22 mouse cellular contexts compared by ENCODE assay signal in genomic region chr11:72405532-72405931, GRCm38 (mm10). TPM values are rescaled to one million over a fixed set of nuclear protein-coding genes. Genes with fewer than 3 reads are reported as not detected.
DNase-seq lines count a peak whose midpoint lies in the region; ATAC-seq and TF ChIP-seq lines count a peak whose summit lies in the region.
"Had no signal": no experiment of that assay in that cellular context is flagged by ENCODE, and none has a peak within 500 bp of the region (broad histone marks: within the 10 kb centered on the region; RNA-seq: fewer than 3 reads in every experiment).

No protein-coding gene starts in this region.

- H3K4me3 ChIP-seq in heart, embryonic 12.5 days, result peak overlapping the region; percentile 87
- no peak overlapping the region for H3K4me3 ChIP-seq in heart, adult 2 months
- H3K4me3 ChIP-seq in intestine, embryonic 14.5 days (ENCODE audit: low read depth, low read length), result no peak overlapping the region
- no peak overlapping the region for H3K4me3 ChIP-seq in intestine, embryonic 16.5 days (ENCODE audit: low read length)
- no peak overlapping the region for H3K4me3 ChIP-seq in lung, embryonic 15.5 days
- H3K4me3 ChIP-seq in stomach, embryonic 15.5 days (replicated peaks), result no peak overlapping the region
- H3K4me3 ChIP-seq: hindbrain, embryonic 12.5 days; limb, embryonic 12.5 days; liver, embryonic 13.5 days; neural tube, embryonic 15.5 days had no signal

- peaks cover 94% of the 10 kb centered on the region for H3K4me1 ChIP-seq in heart, embryonic 12.5 days (replicated peaks)
- peaks cover 18% of the 10 kb centered on the region for H3K4me1 ChIP-seq in heart, adult 2 months (ENCODE audit: control insufficient read depth, insufficient read depth, low read length)
- H3K4me1 ChIP-seq in intestine, embryonic 14.5 days (replicated peaks; ENCODE audit: control insufficient read depth, insufficient read depth, low read length), result peaks cover 18% of the 10 kb centered on the region
- H3K4me1 ChIP-seq in intestine, embryonic 16.5 days (ENCODE audit: control insufficient read depth, insufficient read depth, low read length), result peaks cover 48% of the 10 kb centered on the region
- H3K4me1 ChIP-seq in lung, embryonic 15.5 days, result peaks cover 89% of the 10 kb centered on the region
- H3K4me1 ChIP-seq in stomach, embryonic 15.5 days, result peaks cover 37% of the 10 kb centered on the region

- H3K79me2 ChIP-seq in heart, adult 2 months (replicated peaks; ENCODE audit: control insufficient read depth, insufficient read depth, low read length), result no peaks in the 10 kb centered on the region; the same call in 1 of the 2 replicates

- intact Hi-C loops in heart, adult 2 months (cut with DNase I), result no loop called here

- no peak for ATAC-seq in heart, embryonic 12.5 days (ENCODE audit: insufficient number of reproducible peaks, low FRiP score)
- no peak for ATAC-seq in intestine, embryonic 14.5 days (replicated peaks; ENCODE audit: low FRiP score, low TSS enrichment, low read depth)
- no peak for ATAC-seq in intestine, embryonic 16.5 days
- ATAC-seq in lung, embryonic 15.5 days (ENCODE audit: borderline replicate concordance, extremely low read depth, low FRiP score, low TSS enrichment), result no peak
- ATAC-seq in stomach, embryonic 15.5 days (ENCODE audit: insufficient read depth, low FRiP score, low read depth), result no peak
- ATAC-seq: forebrain, embryonic 14.5 days; inflammation-experienced regulatory T-cells, adult 6 months; midbrain, embryonic 16.5 days had no signal

- H3K4me2 ChIP-seq in heart, embryonic 12.5 days, result peak overlapping the region; percentile 96
- H3K4me2 ChIP-seq in intestine, embryonic 14.5 days (ENCODE audit: low read length), result no peak overlapping the region
- H3K4me2 ChIP-seq in intestine, embryonic 16.5 days (ENCODE audit: low read depth, low read length), result no peak overlapping the region
- H3K4me2 ChIP-seq in lung, embryonic 15.5 days, result peak overlapping the region; percentile 95
- H3K4me2 ChIP-seq in stomach, embryonic 15.5 days, result no peak overlapping the region
- H3K4me2 ChIP-seq: hindbrain, embryonic 12.5 days; limb, embryonic 12.5 days; liver, embryonic 13.5 days; neural tube, embryonic 15.5 days had no signal

- no peak for DNase-seq in heart, adult 2 months
- no peak for DNase-seq in intestine, embryonic 14.5 days (ENCODE audit: low spot score)
- no peak for DNase-seq in lung, adult 18-20 months
- no peak for DNase-seq in B cell, adult 2 months
- DNase-seq: adrenal gland, adult 2 months; cerebellum, adult 8-10 months; gastrocnemius, postnatal 25 days; liver, embryonic 13.5 days; thymus, adult 2 months had no signal

- H3K27me3 ChIP-seq in heart, embryonic 12.5 days (replicated peaks), result no peaks in the 10 kb centered on the region
- H3K27me3 ChIP-seq in heart, adult 2 months (ENCODE audit: control insufficient read depth, insufficient read depth, low read length), result no peaks in the 10 kb centered on the region
- H3K27me3 ChIP-seq in intestine, embryonic 14.5 days (replicated peaks; ENCODE audit: control insufficient read depth, insufficient read depth, low read length), result no peaks in the 10 kb centered on the region
- no peaks in the 10 kb centered on the region for H3K27me3 ChIP-seq in intestine, embryonic 16.5 days (replicated peaks; ENCODE audit: control insufficient read depth, insufficient read depth, low read length)
- no peaks in the 10 kb centered on the region for H3K27me3 ChIP-seq in lung, embryonic 15.5 days
- H3K27me3 ChIP-seq in stomach, embryonic 15.5 days (replicated peaks), result no peaks in the 10 kb centered on the region

- TF ChIP-seq CTCF in heart, adult 2 months (IDR thresholded peaks at IDR 0.05), result no peak

- no peak for TF ChIP-seq EP300 in heart, adult 2 months (IDR thresholded peaks at IDR 0.05; ENCODE audit: insufficient read depth, low read depth, low read length)

- H3K27ac ChIP-seq in heart, embryonic 12.5 days (ENCODE audit: poor library complexity, severe bottlenecking), result peak overlapping the region; percentile 96
- H3K27ac ChIP-seq in heart, adult 2 months, result no peak overlapping the region
- H3K27ac ChIP-seq in intestine, embryonic 14.5 days (ENCODE audit: low read depth), result 0 out of 2 replicates have a peak overlapping the region, but pooled peaks have one; percentile 22
- H3K27ac ChIP-seq in intestine, embryonic 16.5 days (ENCODE audit: low read length), result no peak overlapping the region
- peak overlapping the region; percentile 84 for H3K27ac ChIP-seq in lung, embryonic 15.5 days
- peak overlapping the region; percentile 67 for H3K27ac ChIP-seq in stomach, embryonic 15.5 days
- H3K27ac ChIP-seq: hindbrain, embryonic 12.5 days; limb, embryonic 12.5 days; liver, embryonic 13.5 days; neural tube, embryonic 15.5 days had no signal

- H3K9me3 ChIP-seq in heart, embryonic 12.5 days (replicated peaks), result no peaks in the 10 kb centered on the region
- H3K9me3 ChIP-seq in intestine, embryonic 14.5 days (ENCODE audit: control insufficient read depth, low read length), result no peaks in the 10 kb centered on the region
- H3K9me3 ChIP-seq in intestine, embryonic 16.5 days (ENCODE audit: control insufficient read depth, low read length), result no peaks in the 10 kb centered on the region
- no peaks in the 10 kb centered on the region for H3K9me3 ChIP-seq in lung, embryonic 15.5 days
- no peaks in the 10 kb centered on the region for H3K9me3 ChIP-seq in stomach, embryonic 15.5 days
- H3K9me3 ChIP-seq: hindbrain, embryonic 12.5 days; limb, embryonic 12.5 days; liver, embryonic 13.5 days; neural tube, embryonic 15.5 days had no signal

- peaks cover 40% of the 10 kb centered on the region for H3K36me3 ChIP-seq in heart, embryonic 12.5 days
- H3K36me3 ChIP-seq in heart, adult 2 months (ENCODE audit: control insufficient read depth, insufficient read depth, low read length), result no peaks in the 10 kb centered on the region
- no peaks in the 10 kb centered on the region for H3K36me3 ChIP-seq in intestine, embryonic 14.5 days (ENCODE audit: control insufficient read depth, insufficient read depth, low read length)
- no peaks in the 10 kb centered on the region for H3K36me3 ChIP-seq in intestine, embryonic 16.5 days (ENCODE audit: control insufficient read depth, insufficient read depth, low read length)
- peaks cover 17% of the 10 kb centered on the region for H3K36me3 ChIP-seq in lung, embryonic 15.5 days
- no peaks in the 10 kb centered on the region for H3K36me3 ChIP-seq in stomach, embryonic 15.5 days
- H3K36me3 ChIP-seq: hindbrain, embryonic 12.5 days; limb, embryonic 12.5 days; liver, embryonic 13.5 days; neural tube, embryonic 15.5 days had no signal

- WGBS in heart, embryonic 12.5 days, result 15% methylated on average over 4 of the region's 4 CpGs
- WGBS in heart, adult 2 months, result 46% methylated on average over 4 of the region's 4 CpGs
- WGBS in intestine, embryonic 14.5 days, result 52% methylated on average over 4 of the region's 4 CpGs
- WGBS in intestine, embryonic 16.5 days, result 46% methylated on average over 4 of the region's 4 CpGs
- WGBS in lung, embryonic 15.5 days, result 39% methylated on average over 4 of the region's 4 CpGs
- 45% methylated on average over 4 of the region's 4 CpGs for WGBS in stomach, embryonic 15.5 days

- peak overlapping the region; percentile 64 for H3K9ac ChIP-seq in heart, embryonic 12.5 days
- H3K9ac ChIP-seq in heart, adult 2 months (ENCODE audit: low read depth, low read length), result no peak overlapping the region
- no peak overlapping the region for H3K9ac ChIP-seq in intestine, embryonic 14.5 days (ENCODE audit: low read length)
- no peak overlapping the region for H3K9ac ChIP-seq in intestine, embryonic 16.5 days (ENCODE audit: low read depth, low read length)
- H3K9ac ChIP-seq in lung, embryonic 15.5 days, result no peak overlapping the region
- no peak overlapping the region for H3K9ac ChIP-seq in stomach, embryonic 15.5 days
- H3K9ac ChIP-seq: hindbrain, embryonic 12.5 days; limb, embryonic 12.5 days; liver, embryonic 13.5 days; neural tube, embryonic 15.5 days had no signal

- TF ChIP-seq POLR2A in heart, adult 2 months (IDR thresholded peaks at IDR 0.05; ENCODE audit: insufficient read depth, low read depth, low read length), result no peak

RNA-seq across cellular contexts. Expression of gene Smtnl2, which starts 6.0 kb away (rescaled TPM):
- polyA plus RNA-seq in heart, embryonic 12.5 days (2016; fragmentation: Nextera tagmentation; extraction: Ambion mirVana), result 191 and 194 TPM in 2 replicates
- total RNA-seq in heart, adult 2 months (2021), result 10 to 100 TPM; 13.1 to 14.3 TPM
- polyA plus RNA-seq in heart, adult 2 months (2012; rRNA removed), result 12.7 and 18.9 TPM in 2 replicates
- 26.2 and 34.5 TPM in 2 replicates for polyA plus RNA-seq in intestine, embryonic 14.5 days (2014; fragmentation: Nextera tagmentation; extraction: Ambion mirVana)
- polyA plus RNA-seq in intestine, embryonic 16.5 days (2015; fragmentation: Nextera tagmentation; extraction: Ambion mirVana), result 27.3 and 28.9 TPM in 2 replicates
- 156 and 158 TPM in 2 replicates for polyA plus RNA-seq in lung, embryonic 15.5 days (2015; fragmentation: Nextera tagmentation; extraction: Ambion mirVana)
- 50.8 and 56.0 TPM in 2 replicates for polyA plus RNA-seq in stomach, embryonic 15.5 days (2015; fragmentation: Nextera tagmentation; extraction: Ambion mirVana)
- polyA plus RNA-seq: inflammation-experienced regulatory T-cells, adult 6 months had no signal

RNA-seq across cellular contexts. Expression of gene Ggt6, which starts 29.8 kb away (rescaled TPM):
- not detected in 2 replicates for polyA plus RNA-seq in heart, embryonic 12.5 days (2016; fragmentation: Nextera tagmentation; extraction: Ambion mirVana)
- total RNA-seq in heart, adult 2 months (2021), result not detected
- 0.20 TPM in 1 of 2 replicates, not detected in the other for polyA plus RNA-seq in heart, adult 2 months (2012; rRNA removed)
- 6.7 and 7.0 TPM in 2 replicates for polyA plus RNA-seq in intestine, embryonic 14.5 days (2014; fragmentation: Nextera tagmentation; extraction: Ambion mirVana)
- polyA plus RNA-seq in intestine, embryonic 16.5 days (2015; fragmentation: Nextera tagmentation; extraction: Ambion mirVana), result 19.2 and 21.2 TPM in 2 replicates
- polyA plus RNA-seq in lung, embryonic 15.5 days (2015; fragmentation: Nextera tagmentation; extraction: Ambion mirVana), result 0.14 and 0.26 TPM in 2 replicates
- polyA plus RNA-seq in stomach, embryonic 15.5 days (2015; fragmentation: Nextera tagmentation; extraction: Ambion mirVana), result 4.7 and 4.8 TPM in 2 replicates
- total RNA-seq: layer of hippocampus, postnatal 10 days; left cerebral cortex, postnatal 10 days had no signal
- polyA plus RNA-seq: forebrain, embryonic 14.5 days; inflammation-experienced regulatory T-cells, adult 6 months; liver, embryonic 13.5 days; midbrain, embryonic 16.5 days; neural tube, embryonic 15.5 days had no signal

RNA-seq across cellular contexts. Expression of gene Mybbp1a, which starts 35.6 kb away (rescaled TPM):
- 99.5 and 106 TPM in 2 replicates for polyA plus RNA-seq in heart, embryonic 12.5 days (2016; fragmentation: Nextera tagmentation; extraction: Ambion mirVana)
- total RNA-seq in heart, adult 2 months (2021), result 10 to 100 TPM; 42.7 to 46.1 TPM
- polyA plus RNA-seq in heart, adult 2 months (2012; rRNA removed), result 21.8 and 30.6 TPM in 2 replicates
- 173 and 184 TPM in 2 replicates for polyA plus RNA-seq in intestine, embryonic 14.5 days (2014; fragmentation: Nextera tagmentation; extraction: Ambion mirVana)
- polyA plus RNA-seq in intestine, embryonic 16.5 days (2015; fragmentation: Nextera tagmentation; extraction: Ambion mirVana), result 119 and 141 TPM in 2 replicates
- polyA plus RNA-seq in lung, embryonic 15.5 days (2015; fragmentation: Nextera tagmentation; extraction: Ambion mirVana), result 137 and 140 TPM in 2 replicates
- polyA plus RNA-seq in stomach, embryonic 15.5 days (2015; fragmentation: Nextera tagmentation; extraction: Ambion mirVana), result 144 and 159 TPM in 2 replicates

RNA-seq across cellular contexts. Expression of gene Tekt1, which starts 43.3 kb away (rescaled TPM):
- polyA plus RNA-seq in heart, embryonic 12.5 days (2016; fragmentation: Nextera tagmentation; extraction: Ambion mirVana), result 0.32 and 0.85 TPM in 2 replicates
- total RNA-seq in heart, adult 2 months (2021), result not detected
- 0.49 TPM in 1 of 2 replicates, not detected in the other for polyA plus RNA-seq in heart, adult 2 months (2012; rRNA removed)
- polyA plus RNA-seq in intestine, embryonic 14.5 days (2014; fragmentation: Nextera tagmentation; extraction: Ambion mirVana), result 0.58 and 0.81 TPM in 2 replicates
- polyA plus RNA-seq in intestine, embryonic 16.5 days (2015; fragmentation: Nextera tagmentation; extraction: Ambion mirVana), result 0.16 and 0.26 TPM in 2 replicates
- polyA plus RNA-seq in lung, embryonic 15.5 days (2015; fragmentation: Nextera tagmentation; extraction: Ambion mirVana), result 11.4 and 11.8 TPM in 2 replicates
- polyA plus RNA-seq in stomach, embryonic 15.5 days (2015; fragmentation: Nextera tagmentation; extraction: Ambion mirVana), result 0.67 and 0.68 TPM in 2 replicates
- polyA plus RNA-seq: inflammation-experienced regulatory T-cells, adult 6 months; large intestine, adult 2 months; liver, embryonic 13.5 days had no signal

Comparison
In these comparisons a context has a peak if more than half of its experiments do, and no peak if none do; other contexts are left out.
1. H3K27ac ChIP-seq: peak in heart, embryonic 12.5 days (single experiment), intestine, embryonic 14.5 days (single experiment), lung, embryonic 15.5 days (single experiment) and stomach, embryonic 15.5 days (single experiment); none in heart, adult 2 months (single experiment) and intestine, embryonic 16.5 days (single experiment).
2. H3K4me2 ChIP-seq: peak in heart, embryonic 12.5 days (single experiment) and lung, embryonic 15.5 days (single experiment); none in intestine, embryonic 14.5 days (single experiment), intestine, embryonic 16.5 days (single experiment) and stomach, embryonic 15.5 days (single experiment).